Comparison of ENCODE assay signal across 8 mouse cellular contexts in genomic region chr9:88521961-88522568, GRCm38 (mm10). TPM values are rescaled to one million over a fixed set of nuclear protein-coding genes. Genes with fewer than 3 reads are reported as not detected.
DNase-seq lines count a peak whose midpoint lies in the region; ATAC-seq and TF ChIP-seq lines count a peak whose summit lies in the region.

No protein-coding gene starts in this region.

- H3K9me3 ChIP-seq in lung, embryonic 14.5 days (ENCODE audit: low read depth, low read length) = no peaks in the 10 kb centered on the region
- H3K9me3 ChIP-seq in embryonic facial prominence, embryonic 10.5 days = no peaks in the 10 kb centered on the region
- no peaks in the 10 kb centered on the region for H3K9me3 ChIP-seq in intestine, postnatal 0 days (ENCODE audit: control insufficient read depth)

- H3K27ac ChIP-seq in lung, embryonic 14.5 days (ENCODE audit: low read depth) = peak overlapping the region; percentile 94
- H3K27ac ChIP-seq in embryonic facial prominence, embryonic 10.5 days (replicated peaks) = peak overlapping the region; percentile 95
- H3K27ac ChIP-seq in intestine, postnatal 0 days (ENCODE audit: low read depth, low read length) = peak overlapping the region; percentile 63
- peak overlapping the region; percentile 67 for H3K27ac ChIP-seq in small intestine, adult 2 months (ENCODE audit: insufficient read depth, low read depth, low read length)

- H3K9ac ChIP-seq in lung, embryonic 14.5 days = peak overlapping the region; percentile 96
- H3K9ac ChIP-seq in intestine, postnatal 0 days (ENCODE audit: low read depth, low read length) = peak overlapping the region; percentile 74

- H3K4me3 ChIP-seq in lung, embryonic 14.5 days (ENCODE audit: low read depth, low read length) = peak overlapping the region; percentile 67
- H3K4me3 ChIP-seq in embryonic facial prominence, embryonic 10.5 days = peak overlapping the region; percentile 83
- H3K4me3 ChIP-seq in intestine, postnatal 0 days (ENCODE audit: low read depth, low read length) = peak overlapping the region; percentile 66
- H3K4me3 ChIP-seq in small intestine, adult 2 months (ENCODE audit: low read depth, low read length) = peak overlapping the region; percentile 61

- DNase-seq in lung, embryonic 14.5 days = peak; percentile 25
- DNase-seq in lung, postnatal 10 days = no peak
- DNase-seq in embryonic facial prominence, embryonic 10.5 days (ENCODE audit: low spot score) = peak; percentile 15
- no peak for DNase-seq in right cerebral cortex, postnatal 14 days
- no peak for DNase-seq in Muller cell, postnatal 12 days (ENCODE audit: inconsistent ontology term)
- DNase-seq in left cerebral cortex, postnatal 14 days (ENCODE audit: low spot score in 2 of 2) = no peak

- WGBS in lung, embryonic 14.5 days = under 1% methylated on average over 10 of the region's 10 CpGs
- under 1% methylated on average over 10 of the region's 10 CpGs for WGBS in embryonic facial prominence, embryonic 10.5 days
- 1% methylated on average over 10 of the region's 10 CpGs for WGBS in intestine, postnatal 0 days
- WGBS in small intestine, adult 2 months = under 1% methylated on average over 10 of the region's 10 CpGs

- peaks cover 3% of the 10 kb centered on the region; the same call in 1 of the 2 replicates for H3K4me1 ChIP-seq in lung, embryonic 14.5 days (ENCODE audit: insufficient read depth)
- peaks cover 11% of the 10 kb centered on the region for H3K4me1 ChIP-seq in embryonic facial prominence, embryonic 10.5 days
- H3K4me1 ChIP-seq in intestine, postnatal 0 days (replicated peaks; ENCODE audit: control insufficient read depth, insufficient read depth, low read length) = no peaks in the 10 kb centered on the region
- no peaks in the 10 kb centered on the region; the same call in 1 of the 2 replicates for H3K4me1 ChIP-seq in small intestine, adult 2 months (ENCODE audit: control insufficient read depth, insufficient read depth, insufficient read length, low read length)

- peak overlapping the region; percentile 71 for H3K4me2 ChIP-seq in lung, embryonic 14.5 days
- peak overlapping the region; percentile 86 for H3K4me2 ChIP-seq in intestine, postnatal 0 days (replicated peaks; ENCODE audit: low read depth)

- intact Hi-C loops in left cerebral cortex, postnatal 14 days (cut with DNase I) = loop anchor here (2.0 kb wide), 2 partner anchors 39 to 83 kb away; partner anchors contain the start of genes Snx14 and Syncrip

- no peak for TF ChIP-seq POLR2A in small intestine, adult 2 months (IDR thresholded peaks at IDR 0.05; ENCODE audit: low read depth, low read length)

- H3K36me3 ChIP-seq in lung, embryonic 14.5 days (ENCODE audit: insufficient read depth) = peaks cover 24% of the 10 kb centered on the region
- peaks cover 24% of the 10 kb centered on the region for H3K36me3 ChIP-seq in embryonic facial prominence, embryonic 10.5 days (replicated peaks)
- peaks cover 5% of the 10 kb centered on the region for H3K36me3 ChIP-seq in intestine, postnatal 0 days (ENCODE audit: control insufficient read depth, insufficient read depth)
- peaks cover 6% of the 10 kb centered on the region for H3K36me3 ChIP-seq in small intestine, adult 2 months (ENCODE audit: control insufficient read depth, insufficient read depth, low read length)

- no peaks in the 10 kb centered on the region for H3K27me3 ChIP-seq in lung, embryonic 14.5 days (ENCODE audit: insufficient read depth, low read length)
- no peaks in the 10 kb centered on the region for H3K27me3 ChIP-seq in embryonic facial prominence, embryonic 10.5 days (replicated peaks; ENCODE audit: low read depth, poor library complexity, severe bottlenecking)
- H3K27me3 ChIP-seq in intestine, postnatal 0 days (replicated peaks; ENCODE audit: control insufficient read depth, insufficient read depth, low read length) = no peaks in the 10 kb centered on the region
- H3K27me3 ChIP-seq in small intestine, adult 2 months (ENCODE audit: control insufficient read depth, insufficient read depth, low read length) = no peaks in the 10 kb centered on the region

- no peak for TF ChIP-seq CTCF in lung, embryonic 14.5 days (IDR thresholded peaks at IDR 0.05; ENCODE audit: low read depth)
- TF ChIP-seq CTCF in intestine, postnatal 0 days (IDR thresholded peaks at IDR 0.05; ENCODE audit: low read depth) = no peak
- TF ChIP-seq CTCF in small intestine, adult 2 months (IDR thresholded peaks at IDR 0.05; ENCODE audit: extremely low read depth, insufficient read length, insufficient replicate concordance, low read depth, low read length) = no peak

- ATAC-seq in lung, embryonic 14.5 days (ENCODE audit: insufficient read depth) = no peak
- ATAC-seq in intestine, postnatal 0 days = no peak

RNA-seq across cellular contexts. Expression of gene Zfp949, which starts 25.8 kb away (rescaled TPM):
- polyA plus RNA-seq in lung, embryonic 14.5 days (2014; fragmentation: Nextera tagmentation; extraction: Ambion mirVana) = 7.6 and 8.4 TPM in 2 replicates
- 7.0 and 8.5 TPM in 2 replicates for polyA plus RNA-seq in embryonic facial prominence, embryonic 10.5 days (2016; fragmentation: Nextera tagmentation; extraction: Ambion mirVana)
- 3.6 and 4.7 TPM in 2 replicates for polyA plus RNA-seq in intestine, postnatal 0 days (2015; fragmentation: Nextera tagmentation; extraction: Ambion mirVana)
- polyA plus RNA-seq in small intestine, adult 2 months (2012; rRNA removed) = 0.63 and 2.0 TPM in 2 replicates
- total RNA-seq in left cerebral cortex, postnatal 14 days (2021) = 10 to 100 TPM; 17.3 to 19.7 TPM

RNA-seq across cellular contexts. Expression of gene Syncrip, which starts 39.7 kb away (rescaled TPM):
- 141 and 151 TPM in 2 replicates for polyA plus RNA-seq in lung, embryonic 14.5 days (2014; fragmentation: Nextera tagmentation; extraction: Ambion mirVana)
- polyA plus RNA-seq in embryonic facial prominence, embryonic 10.5 days (2016; fragmentation: Nextera tagmentation; extraction: Ambion mirVana) = 133 TPM in 2 replicates
- 34.1 and 37.5 TPM in 2 replicates for polyA plus RNA-seq in intestine, postnatal 0 days (2015; fragmentation: Nextera tagmentation; extraction: Ambion mirVana)
- 1.3 and 2.6 TPM in 2 replicates for polyA plus RNA-seq in small intestine, adult 2 months (2012; rRNA removed)
- total RNA-seq in left cerebral cortex, postnatal 14 days (2021) = 10 to 100 TPM; 69.9 to 72.5 TPM

RNA-seq across cellular contexts. Expression of gene Trim43a, which starts 58.6 kb away (rescaled TPM):
- 0.12 TPM in 1 of 2 replicates, not detected in the other for polyA plus RNA-seq in lung, embryonic 14.5 days (2014; fragmentation: Nextera tagmentation; extraction: Ambion mirVana)
- polyA plus RNA-seq in embryonic facial prominence, embryonic 10.5 days (2016; fragmentation: Nextera tagmentation; extraction: Ambion mirVana) = 0.07 TPM in 1 of 2 replicates, not detected in the other
- not detected in 2 replicates for polyA plus RNA-seq in intestine, postnatal 0 days (2015; fragmentation: Nextera tagmentation; extraction: Ambion mirVana)
- polyA plus RNA-seq in small intestine, adult 2 months (2012; rRNA removed) = not detected in 2 replicates
- 1 to 10 TPM; 1.8 TPM for total RNA-seq in left cerebral cortex, postnatal 14 days (2021)

Comparison
In these comparisons a context has a peak if more than half of its experiments do, and no peak if none do; other contexts are left out.
1. DNase-seq: peak in lung, embryonic 14.5 days (single experiment) and embryonic facial prominence, embryonic 10.5 days (single experiment); none in lung, postnatal 10 days (single experiment), right cerebral cortex, postnatal 14 days (single experiment), Muller cell, postnatal 12 days (single experiment) and left cerebral cortex, postnatal 14 days (0 of 2).
2. Peak in every context shown above with its lines, with median percentiles within 50 percentile points of each other: H3K27ac ChIP-seq and H3K4me3 ChIP-seq.